Mouse (Mus musculus): ENCODE measurements at regions not wholly inside any gene's neighbourhood (a gene's known extent, or its start where the extent isn't known, plus 50 kb on each side); places are given as distances from the start of the nearest gene placed in this dataset.

GRCm38 (mm10) chr19:21140456-21140855 is 131.6 kb upstream of the Zfand5 start:
- Histone ChIP-seq H3K4me1 (replicated peaks; ENCODE audit: control insufficient read depth, insufficient read depth, low read length) (no peaks in the 10 kb centered on the region), H3K4me2 (no peak overlapping the region), H3K9ac (ENCODE audit: low read depth, low read length) (no peak overlapping the region), H3K9me3 (ENCODE audit: control insufficient read depth, low read length) (no peaks in the 10 kb centered on the region), H3K36me3 (ENCODE audit: control insufficient read depth, insufficient read depth, low read length) (no peaks in the 10 kb centered on the region), H3K27me3 (replicated peaks; ENCODE audit: control insufficient read depth, insufficient read depth, low read length) (no peaks in the 10 kb centered on the region), H3K4me3 (ENCODE audit: low read depth, low read length) (no peak overlapping the region), H3K27ac (ENCODE audit: low read depth, low read length) (no peak overlapping the region)
- no peak for ATAC-seq (replicated peaks; ENCODE audit: low FRiP score)
- no peak for DNase-seq (ENCODE audit: low spot score)
- 60% methylated on average over 3 of the region's 3 CpGs for WGBS

GRCm38 (mm10) chr19:21138998-21139495 is 133.0 kb upstream of the Zfand5 start:
- Histone ChIP-seq H3K4me2 (no peak overlapping the region), H3K4me3 (ENCODE audit: low read depth, low read length) (no peak overlapping the region), H3K4me1 (replicated peaks; ENCODE audit: control insufficient read depth, insufficient read depth, low read length) (no peaks in the 10 kb centered on the region), H3K27ac (ENCODE audit: low read depth, low read length) (no peak overlapping the region), H3K36me3 (ENCODE audit: control insufficient read depth, insufficient read depth, low read length) (no peaks in the 10 kb centered on the region), H3K27me3 (replicated peaks; ENCODE audit: control insufficient read depth, insufficient read depth, low read length) (no peaks in the 10 kb centered on the region), H3K9ac (ENCODE audit: low read depth, low read length) (no peak overlapping the region), H3K9me3 (ENCODE audit: control insufficient read depth, low read length) (no peaks in the 10 kb centered on the region)
- no peak for ATAC-seq (replicated peaks; ENCODE audit: low FRiP score)
- WGBS: 67% methylated on average over 8 of the region's 8 CpGs
- no peak for DNase-seq (ENCODE audit: low spot score)

- ATAC-seq (replicated peaks; ENCODE audit: low FRiP score): no peak
- H3K36me3 ChIP-seq (ENCODE audit: control insufficient read depth, insufficient read depth, low read length): no peaks in the 10 kb centered on the region
Measured at GRCm38 (mm10) chr19:21136756-21137155, 135.3 kb upstream of the Zfand5 start.

GRCm38 (mm10) chr19:21135998-21136380 is 136.1 kb upstream of the Zfand5 start:
- no peaks in the 10 kb centered on the region for H3K4me1 ChIP-seq (replicated peaks; ENCODE audit: control insufficient read depth, insufficient read depth, low read length)
- 74% methylated on average over 5 of the region's 5 CpGs for WGBS
- no peak overlapping the region for H3K4me3 ChIP-seq (ENCODE audit: low read depth, low read length)
- ATAC-seq (replicated peaks; ENCODE audit: low FRiP score): no peak
- no peak overlapping the region for H3K4me2 ChIP-seq
- H3K36me3 ChIP-seq (ENCODE audit: control insufficient read depth, insufficient read depth, low read length): no peaks in the 10 kb centered on the region
- no peaks in the 10 kb centered on the region for H3K9me3 ChIP-seq (ENCODE audit: control insufficient read depth, low read length)
- no peak overlapping the region for H3K27ac ChIP-seq (ENCODE audit: low read depth, low read length)
- DNase-seq (ENCODE audit: low spot score): no peak
- no peak overlapping the region for H3K9ac ChIP-seq (ENCODE audit: low read depth, low read length)
- no peaks in the 10 kb centered on the region for H3K27me3 ChIP-seq (replicated peaks; ENCODE audit: control insufficient read depth, insufficient read depth, low read length)

More at GRCm38 (mm10) chr19:21136756-21137155, 135.3 kb upstream of the Zfand5 start:
- H3K27me3 ChIP-seq (replicated peaks; ENCODE audit: control insufficient read depth, insufficient read depth, low read length): no peaks in the 10 kb centered on the region
- WGBS: 76% methylated on average over 1 of the region's 1 CpGs
- no peak overlapping the region for H3K9ac ChIP-seq (ENCODE audit: low read depth, low read length)
- H3K4me3 ChIP-seq (ENCODE audit: low read depth, low read length): no peak overlapping the region
- H3K27ac ChIP-seq (ENCODE audit: low read depth, low read length): no peak overlapping the region
- no peak overlapping the region for H3K4me2 ChIP-seq
- H3K9me3 ChIP-seq (ENCODE audit: control insufficient read depth, low read length): no peaks in the 10 kb centered on the region
- H3K4me1 ChIP-seq (replicated peaks; ENCODE audit: control insufficient read depth, insufficient read depth, low read length): no peaks in the 10 kb centered on the region
- DNase-seq (ENCODE audit: low spot score): no peak

- Histone ChIP-seq H3K4me2 (no peak overlapping the region), H3K4me1 (replicated peaks; ENCODE audit: control insufficient read depth, insufficient read depth, low read length) (no peaks in the 10 kb centered on the region), H3K9me3 (ENCODE audit: control insufficient read depth, low read length) (no peaks in the 10 kb centered on the region), H3K36me3 (ENCODE audit: control insufficient read depth, insufficient read depth, low read length) (no peaks in the 10 kb centered on the region), H3K27ac (ENCODE audit: low read depth, low read length) (no peak overlapping the region), H3K4me3 (ENCODE audit: low read depth, low read length) (no peak overlapping the region), H3K27me3 (replicated peaks; ENCODE audit: control insufficient read depth, insufficient read depth, low read length) (no peaks in the 10 kb centered on the region), H3K9ac (ENCODE audit: low read depth, low read length) (no peak overlapping the region)
- WGBS: 67% methylated on average over 6 of the region's 6 CpGs
- DNase-seq (ENCODE audit: low spot score): no peak
- no peak for ATAC-seq (replicated peaks; ENCODE audit: low FRiP score)
Measured at GRCm38 (mm10) chr19:21135297-21135997, 136.6 kb upstream of the Zfand5 start.

- H3K4me1 ChIP-seq (replicated peaks; ENCODE audit: control insufficient read depth, insufficient read depth, low read length): no peaks in the 10 kb centered on the region
- H3K9ac ChIP-seq (ENCODE audit: low read depth, low read length): no peak overlapping the region
- H3K27ac ChIP-seq (ENCODE audit: low read depth, low read length): no peak overlapping the region
- no peaks in the 10 kb centered on the region for H3K9me3 ChIP-seq (ENCODE audit: control insufficient read depth, low read length)
- no peaks in the 10 kb centered on the region for H3K27me3 ChIP-seq (replicated peaks; ENCODE audit: control insufficient read depth, insufficient read depth, low read length)
- no peak overlapping the region for H3K4me3 ChIP-seq (ENCODE audit: low read depth, low read length)
- no peak overlapping the region for H3K4me2 ChIP-seq
- 90% methylated on average over 5 of the region's 5 CpGs for WGBS
- DNase-seq (ENCODE audit: low spot score) (no peak), ATAC-seq (replicated peaks; ENCODE audit: low FRiP score) (no peak)
- no peaks in the 10 kb centered on the region for H3K36me3 ChIP-seq (ENCODE audit: control insufficient read depth, insufficient read depth, low read length)
Measured at GRCm38 (mm10) chr19:21129653-21130052, 142.4 kb upstream of the Zfand5 start.

GRCm38 (mm10) chr19:21127079-21127745 is 144.9 kb upstream of the Zfand5 start:
- Histone ChIP-seq H3K27me3 (replicated peaks; ENCODE audit: control insufficient read depth, insufficient read depth, low read length) (no peaks in the 10 kb centered on the region), H3K9ac (ENCODE audit: low read depth, low read length) (no peak overlapping the region), H3K9me3 (ENCODE audit: control insufficient read depth, low read length) (no peaks in the 10 kb centered on the region), H3K36me3 (ENCODE audit: control insufficient read depth, insufficient read depth, low read length) (no peaks in the 10 kb centered on the region), H3K4me1 (replicated peaks; ENCODE audit: control insufficient read depth, insufficient read depth, low read length) (no peaks in the 10 kb centered on the region), H3K4me2 (no peak overlapping the region), H3K4me3 (ENCODE audit: low read depth, low read length) (no peak overlapping the region), H3K27ac (ENCODE audit: low read depth, low read length) (no peak overlapping the region; the same call in 1 of the 2 replicates)
- DNase-seq (ENCODE audit: low spot score): no peak
- ATAC-seq (replicated peaks; ENCODE audit: low FRiP score): no peak; the same call in 1 of the 2 replicates
- 72% methylated on average over 8 of the region's 8 CpGs for WGBS

GRCm38 (mm10) chr19:21126670-21127069 is 145.4 kb upstream of the Zfand5 start:
- Histone ChIP-seq H3K27ac (ENCODE audit: low read depth, low read length) (no peak overlapping the region), H3K9ac (ENCODE audit: low read depth, low read length) (no peak overlapping the region), H3K4me2 (no peak overlapping the region), H3K9me3 (ENCODE audit: control insufficient read depth, low read length) (no peaks in the 10 kb centered on the region), H3K27me3 (replicated peaks; ENCODE audit: control insufficient read depth, insufficient read depth, low read length) (no peaks in the 10 kb centered on the region), H3K4me1 (replicated peaks; ENCODE audit: control insufficient read depth, insufficient read depth, low read length) (no peaks in the 10 kb centered on the region), H3K36me3 (ENCODE audit: control insufficient read depth, insufficient read depth, low read length) (no peaks in the 10 kb centered on the region), H3K4me3 (ENCODE audit: low read depth, low read length) (no peak overlapping the region)
- ATAC-seq (replicated peaks; ENCODE audit: low FRiP score) (no peak), DNase-seq (ENCODE audit: low spot score) (no peak)
- 84% methylated on average over 2 of the region's 2 CpGs for WGBS

- Histone ChIP-seq H3K36me3 (ENCODE audit: control insufficient read depth, insufficient read depth, low read length) (no peaks in the 10 kb centered on the region), H3K4me3 (ENCODE audit: low read depth, low read length) (no peak overlapping the region), H3K27me3 (replicated peaks; ENCODE audit: control insufficient read depth, insufficient read depth, low read length) (no peaks in the 10 kb centered on the region), H3K9ac (ENCODE audit: low read depth, low read length) (no peak overlapping the region), H3K4me2 (no peak overlapping the region), H3K4me1 (replicated peaks; ENCODE audit: control insufficient read depth, insufficient read depth, low read length) (no peaks in the 10 kb centered on the region), H3K27ac (ENCODE audit: low read depth, low read length) (no peak overlapping the region), H3K9me3 (ENCODE audit: control insufficient read depth, low read length) (no peaks in the 10 kb centered on the region)
- WGBS: 72% methylated on average over 6 of the region's 6 CpGs
- no peak for ATAC-seq (replicated peaks; ENCODE audit: low FRiP score)
- no peak for DNase-seq (ENCODE audit: low spot score)
Measured at GRCm38 (mm10) chr19:21119477-21119876, 152.6 kb upstream of the Zfand5 start.

All from liver, embryonic 11.5 days (tissue).